Mouse (Mus musculus) liver, embryonic 14.5 days (tissue): Measurements from ENCODE around the gene Chp2.

Experiments
- CTCF ChIP-seq: IDR thresholded peaks from 2 replicates; pipeline ENCODE4 v1.5.1; 2016; ENCODE audit warnings: antibody characterized with exemption, low read depth, control low read depth
- EP300 ChIP-seq: IDR thresholded peaks from 2 replicates; pipeline ENCODE4 v1.6.1; 2016; ENCODE audit warnings: antibody characterized with exemption, low read depth

GRCm38 (mm10) chr7:122226020-122226742, 6.9 kb downstream of the Chp2 start:
- no peak for TF ChIP-seq CTCF
- no peak for TF ChIP-seq EP300
